Mouse (Mus musculus): ENCODE measurements at regions not wholly inside any gene's neighbourhood (a gene's known extent, or its start where the extent isn't known, plus 50 kb on each side); places are given as distances from the start of the nearest gene placed in this dataset.

- no peak for TF ChIP-seq CTCF (IDR thresholded peaks at IDR 0.05; ENCODE audit: low read depth)
- DNase-seq (ENCODE audit: low spot score) (no peak), ATAC-seq (replicated peaks; ENCODE audit: low FRiP score, low read depth) (no peak)
Observed at GRCm38 (mm10) chr3:4226986-4227385, 1523.6 kb upstream of the Gm8797 start.

GRCm38 (mm10) chr3:4271361-4271760, 1479.2 kb upstream of the Gm8797 start:
- H3K9me3 ChIP-seq (replicated peaks; ENCODE audit: low read length): no peaks in the 10 kb centered on the region
- H3K27me3 ChIP-seq (ENCODE audit: insufficient read depth, low read length): no peaks in the 10 kb centered on the region
- peak; percentile 75 for ATAC-seq (replicated peaks; ENCODE audit: low FRiP score, low read depth)
- TF ChIP-seq CTCF (IDR thresholded peaks at IDR 0.05; ENCODE audit: low read depth): no peak
- no peak overlapping the region for H3K27ac ChIP-seq
- no peaks in the 10 kb centered on the region for H3K4me1 ChIP-seq (replicated peaks; ENCODE audit: insufficient read depth, low read length)
- WGBS: 73% methylated on average over 1 of the region's 1 CpGs
- no peak overlapping the region for H3K4me3 ChIP-seq (replicated peaks; ENCODE audit: low read depth, low read length)
- H3K9ac ChIP-seq (ENCODE audit: low read depth, low read length): no peak overlapping the region
- no peak for DNase-seq (ENCODE audit: low spot score)
- H3K4me2 ChIP-seq (ENCODE audit: low read length): no peak overlapping the region
- H3K36me3 ChIP-seq (ENCODE audit: insufficient read depth, low read length): no peaks in the 10 kb centered on the region

More at GRCm38 (mm10) chr3:4226986-4227385, 1523.6 kb upstream of the Gm8797 start:
- 66% methylated on average over 2 of the region's 2 CpGs for WGBS
- Histone ChIP-seq H3K4me2 (ENCODE audit: low read length) (no peak overlapping the region), H3K4me3 (replicated peaks; ENCODE audit: low read depth, low read length) (no peak overlapping the region), H3K27ac (no peak overlapping the region), H3K36me3 (ENCODE audit: insufficient read depth, low read length) (no peaks in the 10 kb centered on the region), H3K27me3 (ENCODE audit: insufficient read depth, low read length) (no peaks in the 10 kb centered on the region), H3K9ac (ENCODE audit: low read depth, low read length) (no peak overlapping the region), H3K4me1 (replicated peaks; ENCODE audit: insufficient read depth, low read length) (no peaks in the 10 kb centered on the region), H3K9me3 (replicated peaks; ENCODE audit: low read length) (no peaks in the 10 kb centered on the region)

DNA sequence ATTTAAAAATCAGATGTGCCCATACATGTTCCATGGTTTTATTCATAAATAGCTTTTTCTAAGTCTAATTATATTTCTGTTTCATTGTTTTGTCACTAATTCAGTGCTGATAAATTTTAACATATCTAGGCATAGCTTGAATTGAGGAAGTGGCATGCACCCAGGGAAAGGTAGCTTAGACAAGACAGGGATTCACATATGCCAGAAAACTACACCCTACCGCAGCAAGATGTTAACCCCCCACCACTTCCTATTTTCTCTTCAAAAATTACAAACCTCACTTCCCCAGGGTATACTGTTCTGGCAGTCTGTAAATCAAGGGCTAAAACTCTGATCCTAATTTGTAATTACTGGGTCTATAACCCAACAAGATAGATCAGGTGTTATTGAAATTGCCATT, 1476.0 kb upstream of the Gm8797 start:
- DNase-seq (ENCODE audit: low spot score) (no peak), ATAC-seq (replicated peaks; ENCODE audit: low FRiP score, low read depth) (no peak)
- H3K9ac ChIP-seq (ENCODE audit: low read depth, low read length): no peak overlapping the region
- H3K4me3 ChIP-seq (replicated peaks; ENCODE audit: low read depth, low read length): no peak overlapping the region
- WGBS: 68% methylated on average over 1 of the region's 1 CpGs
- no peaks in the 10 kb centered on the region for H3K9me3 ChIP-seq (replicated peaks; ENCODE audit: low read length)
- no peaks in the 10 kb centered on the region for H3K27me3 ChIP-seq (ENCODE audit: insufficient read depth, low read length)
- H3K4me2 ChIP-seq (ENCODE audit: low read length): no peak overlapping the region
- TF ChIP-seq CTCF (IDR thresholded peaks at IDR 0.05; ENCODE audit: low read depth): no peak
- H3K27ac ChIP-seq: no peak overlapping the region
- no peaks in the 10 kb centered on the region for H3K36me3 ChIP-seq (ENCODE audit: insufficient read depth, low read length)
- no peaks in the 10 kb centered on the region for H3K4me1 ChIP-seq (replicated peaks; ENCODE audit: insufficient read depth, low read length)

DNA sequence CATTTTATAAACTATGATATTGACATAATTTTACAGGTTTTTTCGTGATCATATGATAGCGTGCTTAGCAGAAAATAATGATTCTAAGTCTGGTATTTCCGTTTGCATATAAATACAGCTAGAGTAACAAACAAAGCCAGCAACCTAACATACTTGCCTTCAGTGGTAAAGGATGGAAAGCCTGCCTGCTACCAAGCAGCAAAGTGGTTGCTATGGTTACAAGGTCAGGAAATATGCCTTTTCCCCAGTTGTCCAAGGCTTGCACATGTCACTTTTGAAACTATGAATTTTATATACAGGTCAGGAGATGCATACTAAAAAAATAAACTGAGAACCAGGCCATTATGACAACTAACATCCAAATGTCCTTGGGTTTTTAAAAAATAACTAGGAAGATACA, 1472.6 kb upstream of the Gm8797 start:
- no peak for TF ChIP-seq CTCF (IDR thresholded peaks at IDR 0.05; ENCODE audit: low read depth)
- H3K9ac ChIP-seq (ENCODE audit: low read depth, low read length): no peak overlapping the region
- ATAC-seq (replicated peaks; ENCODE audit: low FRiP score, low read depth) (no peak), DNase-seq (ENCODE audit: low spot score) (no peak)
- 72% methylated on average over 3 of the region's 3 CpGs for WGBS
- no peaks in the 10 kb centered on the region for H3K36me3 ChIP-seq (ENCODE audit: insufficient read depth, low read length)
- no peak overlapping the region for H3K4me2 ChIP-seq (ENCODE audit: low read length)
- no peaks in the 10 kb centered on the region for H3K9me3 ChIP-seq (replicated peaks; ENCODE audit: low read length)
- H3K27ac ChIP-seq: no peak overlapping the region
- H3K4me1 ChIP-seq (replicated peaks; ENCODE audit: insufficient read depth, low read length): no peaks in the 10 kb centered on the region
- H3K4me3 ChIP-seq (replicated peaks; ENCODE audit: low read depth, low read length): no peak overlapping the region
- H3K27me3 ChIP-seq (ENCODE audit: insufficient read depth, low read length): no peaks in the 10 kb centered on the region

DNA sequence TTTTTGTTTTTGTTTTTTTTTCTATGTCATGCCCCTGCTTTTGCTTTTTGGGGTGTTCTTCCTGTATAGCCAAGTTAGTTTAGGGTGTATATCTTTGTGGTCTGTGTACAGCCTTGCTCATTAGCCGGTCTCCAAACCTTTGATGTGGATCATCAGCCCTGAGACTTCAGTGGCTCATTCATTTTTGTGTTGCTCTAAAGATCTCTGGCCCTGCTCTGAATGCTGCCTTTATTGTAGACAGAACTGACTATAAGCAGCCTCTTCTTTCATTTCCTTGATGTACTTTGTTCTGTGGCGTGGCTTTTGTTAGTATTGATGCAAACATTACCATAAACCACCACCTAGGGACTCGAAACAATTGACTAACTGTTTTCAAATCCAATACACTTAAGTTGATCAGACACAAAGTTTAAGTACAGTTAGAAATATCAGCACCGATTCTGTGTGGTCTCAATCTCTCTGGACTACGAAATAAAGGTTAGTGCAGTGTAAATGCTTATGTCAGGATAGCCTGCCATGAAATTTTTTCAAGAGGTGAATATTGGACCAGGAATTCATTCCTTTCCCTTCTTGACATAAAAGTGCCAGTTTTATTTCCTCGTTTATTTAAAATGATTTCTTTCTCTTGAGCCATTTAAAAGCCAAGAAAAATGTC, 1470.1 kb upstream of the Gm8797 start:
- no peaks in the 10 kb centered on the region for H3K9me3 ChIP-seq (replicated peaks; ENCODE audit: low read length)
- H3K27me3 ChIP-seq (ENCODE audit: insufficient read depth, low read length): no peaks in the 10 kb centered on the region
- no peaks in the 10 kb centered on the region for H3K4me1 ChIP-seq (replicated peaks; ENCODE audit: insufficient read depth, low read length)
- H3K4me3 ChIP-seq (replicated peaks; ENCODE audit: low read depth, low read length): no peak overlapping the region
- no peaks in the 10 kb centered on the region for H3K36me3 ChIP-seq (ENCODE audit: insufficient read depth, low read length)
- no peak overlapping the region for H3K9ac ChIP-seq (ENCODE audit: low read depth, low read length)
- ATAC-seq (replicated peaks; ENCODE audit: low FRiP score, low read depth) (no peak), DNase-seq (ENCODE audit: low spot score) (no peak)
- 54% methylated on average over 6 of the region's 6 CpGs for WGBS
- H3K27ac ChIP-seq: no peak overlapping the region
- no peak for TF ChIP-seq CTCF (IDR thresholded peaks at IDR 0.05; ENCODE audit: low read depth)
- no peak overlapping the region for H3K4me2 ChIP-seq (ENCODE audit: low read length)

- no peak for DNase-seq (ENCODE audit: low spot score)
- no peak for ATAC-seq (replicated peaks; ENCODE audit: low FRiP score, low read depth)
- Histone ChIP-seq H3K27me3 (ENCODE audit: insufficient read depth, low read length) (no peaks in the 10 kb centered on the region), H3K27ac (no peak overlapping the region), H3K36me3 (ENCODE audit: insufficient read depth, low read length) (no peaks in the 10 kb centered on the region), H3K4me2 (ENCODE audit: low read length) (no peak overlapping the region), H3K9ac (ENCODE audit: low read depth, low read length) (no peak overlapping the region), H3K4me3 (replicated peaks; ENCODE audit: low read depth, low read length) (no peak overlapping the region), H3K4me1 (replicated peaks; ENCODE audit: insufficient read depth, low read length) (no peaks in the 10 kb centered on the region), H3K9me3 (replicated peaks; ENCODE audit: low read length) (no peaks in the 10 kb centered on the region)
- 42% methylated on average over 1 of the region's 1 CpGs for whole genome bisulfite sequencing
- TF ChIP-seq CTCF (IDR thresholded peaks at IDR 0.05; ENCODE audit: low read depth): no peak
Observed at GRCm38 (mm10) chr3:4281092-4281491, 1469.5 kb upstream of the Gm8797 start.

GRCm38 (mm10) chr3:4287141-4287540, 1463.5 kb upstream of the Gm8797 start:
- no peak overlapping the region for H3K4me3 ChIP-seq (replicated peaks; ENCODE audit: low read depth, low read length)
- DNase-seq (ENCODE audit: low spot score): no peak
- H3K9me3 ChIP-seq (replicated peaks; ENCODE audit: low read length): no peaks in the 10 kb centered on the region
- H3K9ac ChIP-seq (ENCODE audit: low read depth, low read length): no peak overlapping the region
- no peaks in the 10 kb centered on the region for H3K27me3 ChIP-seq (ENCODE audit: insufficient read depth, low read length)
- H3K36me3 ChIP-seq (ENCODE audit: insufficient read depth, low read length): no peaks in the 10 kb centered on the region
- ATAC-seq (replicated peaks; ENCODE audit: low FRiP score, low read depth): no peak
- H3K4me1 ChIP-seq (replicated peaks; ENCODE audit: insufficient read depth, low read length): no peaks in the 10 kb centered on the region
- WGBS: 82% methylated on average over 1 of the region's 1 CpGs
- H3K27ac ChIP-seq: no peak overlapping the region
- no peak overlapping the region for H3K4me2 ChIP-seq (ENCODE audit: low read length)
- TF ChIP-seq CTCF (IDR thresholded peaks at IDR 0.05; ENCODE audit: low read depth): no peak
